Mouse (Mus musculus): ENCODE measurements at regions not wholly inside any gene's neighbourhood (a gene's known extent, or its start where the extent isn't known, plus 50 kb on each side); places are given as distances from the start of the nearest gene placed in this dataset.

- TF ChIP-seq CTCF (conservative IDR thresholded peaks at IDR 0.05; ENCODE audit: insufficient read depth, insufficient read length, low read depth, low read length) (no peak), POLR2A (IDR thresholded peaks at IDR 0.05; ENCODE audit: low read depth, low read length) (no peak)
Measured at GRCm38 (mm10) chr4:32131819-32132218, 106.8 kb upstream of the Bach2 start.

All from kidney, adult 2 months (tissue).